In genomic region chr5:47385930-47386329, GRCm38 (mm10) we compare ENCODE assay signal across 21 mouse cellular contexts.
DNase-seq lines count a peak whose midpoint lies in the region; ATAC-seq lines count a peak whose summit lies in the region.
"Had no signal": no experiment of that assay in that cellular context is flagged by ENCODE, and none has a peak within 500 bp of the region (broad histone marks: within the 10 kb centered on the region; RNA-seq: fewer than 3 reads in every experiment).

No protein-coding gene starts in this region.

- no peaks in the 10 kb centered on the region for H3K9me3 ChIP-seq in hindbrain, embryonic 14.5 days (ENCODE audit: control insufficient read depth, low read length)
- H3K9me3 ChIP-seq in hindbrain, embryonic 13.5 days = no peaks in the 10 kb centered on the region
- H3K9me3 ChIP-seq in neural tube, embryonic 12.5 days = no peaks in the 10 kb centered on the region
- H3K9me3 ChIP-seq: embryonic facial prominence, embryonic 10.5 days; embryonic facial prominence, embryonic 12.5 days; forebrain, embryonic 13.5 days; forebrain, embryonic 15.5 days had no signal

- no peak for ATAC-seq in hindbrain, embryonic 14.5 days (ENCODE audit: low FRiP score)
- no peak for ATAC-seq in hindbrain, embryonic 13.5 days (ENCODE audit: low FRiP score)
- ATAC-seq in neural tube, embryonic 12.5 days (ENCODE audit: low FRiP score, low read depth) = peak; percentile 56; the same call in 1 of the 2 replicates
- ATAC-seq: activated CD4-positive, CD25-positive, alpha-beta regulatory T cell, adult 4 months; forebrain, embryonic 13.5 days; forebrain, embryonic 15.5 days; forebrain, postnatal 0 days; Patski had no signal

- H3K4me2 ChIP-seq in hindbrain, embryonic 14.5 days (replicated peaks) = no peak overlapping the region
- H3K4me2 ChIP-seq in hindbrain, embryonic 13.5 days = no peak overlapping the region
- no peak overlapping the region for H3K4me2 ChIP-seq in neural tube, embryonic 12.5 days (replicated peaks)
- H3K4me2 ChIP-seq: embryonic facial prominence, embryonic 12.5 days; forebrain, embryonic 13.5 days; forebrain, embryonic 15.5 days had no signal

- DNase-seq in hindbrain, embryonic 14.5 days (ENCODE audit: low spot score) = peak; percentile 23
- no peak for DNase-seq in neural tube, embryonic 10.5 days (ENCODE audit: extremely low spot score, low spot score)
- no peak for DNase-seq in right cerebral cortex, postnatal 14 days
- DNase-seq: adrenal gland, adult 8-10 months; adrenal gland, postnatal 14 days; adrenal gland, postnatal 36 days; cerebellum, adult 11-12 months; cerebellum, adult 2 months; cerebellum, adult 9-10 months; cerebellum, postnatal 10 days; cerebellum, postnatal 25 days; embryo, embryonic 11 days; forebrain, postnatal 0 days had no signal

- no peak overlapping the region for H3K27ac ChIP-seq in hindbrain, embryonic 14.5 days
- H3K27ac ChIP-seq in hindbrain, embryonic 13.5 days = no peak overlapping the region
- H3K27ac ChIP-seq in neural tube, embryonic 12.5 days = no peak overlapping the region
- H3K27ac ChIP-seq: embryonic facial prominence, embryonic 10.5 days; embryonic facial prominence, embryonic 12.5 days; forebrain, embryonic 13.5 days; forebrain, embryonic 15.5 days had no signal

- no peaks in the 10 kb centered on the region for H3K36me3 ChIP-seq in hindbrain, embryonic 14.5 days (replicated peaks; ENCODE audit: control insufficient read depth, insufficient read depth)
- no peaks in the 10 kb centered on the region for H3K36me3 ChIP-seq in hindbrain, embryonic 13.5 days
- H3K36me3 ChIP-seq in neural tube, embryonic 12.5 days = no peaks in the 10 kb centered on the region
- H3K36me3 ChIP-seq: embryonic facial prominence, embryonic 10.5 days; embryonic facial prominence, embryonic 12.5 days; forebrain, embryonic 15.5 days had no signal

- H3K27me3 ChIP-seq in hindbrain, embryonic 14.5 days (ENCODE audit: control insufficient read depth, insufficient read depth, low read length) = no peaks in the 10 kb centered on the region
- H3K27me3 ChIP-seq in hindbrain, embryonic 13.5 days = no peaks in the 10 kb centered on the region
- H3K27me3 ChIP-seq in neural tube, embryonic 12.5 days (replicated peaks) = no peaks in the 10 kb centered on the region
- H3K27me3 ChIP-seq: embryonic facial prominence, embryonic 12.5 days; forebrain, embryonic 13.5 days; forebrain, embryonic 15.5 days had no signal

- no peaks in the 10 kb centered on the region for H3K4me1 ChIP-seq in hindbrain, embryonic 14.5 days (replicated peaks; ENCODE audit: control insufficient read depth, insufficient read depth, low read length)
- H3K4me1 ChIP-seq in hindbrain, embryonic 13.5 days (replicated peaks) = no peaks in the 10 kb centered on the region
- H3K4me1 ChIP-seq in neural tube, embryonic 12.5 days = no peaks in the 10 kb centered on the region
- H3K4me1 ChIP-seq: embryonic facial prominence, embryonic 10.5 days; embryonic facial prominence, embryonic 12.5 days; forebrain, embryonic 13.5 days; forebrain, embryonic 15.5 days had no signal

- 24% methylated on average over 1 of the region's 1 CpGs for WGBS in hindbrain, embryonic 14.5 days
- WGBS in hindbrain, embryonic 13.5 days = 27% methylated on average over 1 of the region's 1 CpGs
- 14% methylated on average over 1 of the region's 1 CpGs for WGBS in neural tube, embryonic 12.5 days

- no peak overlapping the region for H3K4me3 ChIP-seq in hindbrain, embryonic 14.5 days (replicated peaks; ENCODE audit: low read length)
- no peak overlapping the region for H3K4me3 ChIP-seq in hindbrain, embryonic 13.5 days
- H3K4me3 ChIP-seq in neural tube, embryonic 12.5 days = no peak overlapping the region
- H3K4me3 ChIP-seq: embryonic facial prominence, embryonic 10.5 days; embryonic facial prominence, embryonic 12.5 days; forebrain, embryonic 13.5 days; forebrain, embryonic 15.5 days had no signal

- no peak overlapping the region for H3K9ac ChIP-seq in hindbrain, embryonic 14.5 days
- no peak overlapping the region for H3K9ac ChIP-seq in hindbrain, embryonic 13.5 days
- H3K9ac ChIP-seq in neural tube, embryonic 12.5 days = no peak overlapping the region
- H3K9ac ChIP-seq: embryonic facial prominence, embryonic 12.5 days; forebrain, embryonic 13.5 days; forebrain, embryonic 15.5 days; forebrain, postnatal 0 days had no signal
